Mouse (Mus musculus): ENCODE data around the gene Mcf2l.

The Mcf2l gene

DNA sequence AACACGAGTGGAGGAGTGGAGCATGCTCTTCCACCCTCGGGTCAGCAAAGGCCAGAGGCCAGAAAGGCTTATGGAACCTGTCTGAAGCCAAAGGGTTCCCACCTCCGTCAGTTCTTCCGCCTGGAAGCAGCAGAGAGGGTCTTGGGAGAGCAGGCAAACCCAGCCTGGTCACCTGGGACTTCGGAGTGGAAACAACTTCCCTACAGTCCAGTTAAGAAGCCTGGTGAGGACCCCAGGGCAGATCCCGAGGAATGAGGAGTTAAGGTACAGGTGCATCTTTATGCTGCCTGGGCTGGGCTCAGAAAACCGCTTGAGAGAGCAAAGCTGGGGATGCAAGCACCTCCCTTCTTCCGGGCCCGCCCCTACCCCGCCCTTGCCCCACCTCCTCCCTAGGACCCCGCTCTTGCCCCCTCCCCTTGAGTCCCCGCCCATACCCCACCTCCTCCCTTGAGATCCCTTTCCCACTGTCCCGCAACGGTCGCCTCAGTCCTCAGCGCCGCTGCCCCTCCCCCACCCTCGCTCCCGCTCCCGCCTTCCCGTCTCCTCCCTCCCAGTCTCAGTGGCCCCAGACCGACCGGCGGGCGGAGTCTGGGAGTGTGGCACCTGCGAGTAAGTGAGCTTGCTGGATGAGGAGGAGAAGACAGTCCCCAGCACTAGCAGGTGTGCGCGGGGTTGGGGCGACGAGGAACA, at the start of gene Mcf2l:
Gene Mcf2l, plus strand, starts transcription at position 450 of the 690 bp plus-strand sequence.
- peak; percentile 95 for DNase-seq (ENCODE audit: low spot score)

- peak; percentile 8 for DNase-seq (ENCODE audit: low spot score)
Observed at GRCm38 (mm10) chr8:12824562-12824961, 49.0 kb upstream of the Mcf2l start.

DNA sequence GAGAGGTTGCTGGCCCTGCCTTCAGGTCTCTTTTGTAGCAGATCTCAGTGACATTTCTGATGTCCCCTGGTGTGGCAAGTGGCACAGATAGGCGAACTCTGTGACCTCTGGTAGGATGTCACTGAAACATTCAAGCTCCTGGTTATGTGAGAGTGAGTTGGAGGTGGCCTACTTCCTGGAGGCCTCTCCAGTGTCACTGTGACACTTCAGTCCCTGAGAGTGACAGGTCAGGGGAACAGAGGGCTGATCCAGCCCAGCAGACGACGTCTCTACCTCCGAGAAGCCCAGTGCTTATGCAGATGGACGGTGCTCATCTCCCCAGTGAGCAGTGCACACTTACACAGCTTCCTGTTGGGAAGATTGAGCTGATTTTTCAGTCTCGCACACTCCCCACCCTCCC, 48.4 kb upstream of the Mcf2l start:
- DNase-seq (ENCODE audit: low spot score) = peak; percentile 61

DNA sequence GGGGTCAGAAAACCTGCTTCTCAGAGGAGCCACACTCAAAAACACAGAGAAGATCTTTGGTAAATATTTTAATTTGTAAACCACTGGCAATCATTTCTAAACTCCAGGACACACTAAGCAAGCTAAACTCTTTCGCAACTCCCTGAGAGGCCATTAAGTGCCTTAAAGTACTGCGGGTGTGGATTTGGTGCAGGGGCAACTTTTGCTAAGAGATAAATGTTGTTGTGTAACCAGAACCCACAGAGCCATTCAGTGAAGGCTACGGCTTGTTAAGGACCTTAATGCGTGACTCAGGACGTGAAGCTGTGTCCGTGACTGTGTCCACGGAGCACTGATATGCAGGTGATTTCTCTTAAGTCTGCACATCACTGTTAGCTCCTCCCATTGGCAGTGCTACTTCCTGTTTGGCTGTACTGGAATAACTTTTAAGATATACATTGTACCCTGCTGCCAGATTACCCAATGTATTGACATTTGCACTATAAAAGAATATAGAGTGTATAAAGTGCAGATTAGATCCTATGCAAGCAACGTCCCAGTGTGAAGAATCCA, 47.8 kb upstream of the Mcf2l start:
- no peak for DNase-seq (ENCODE audit: low spot score)

GRCm38 (mm10) chr8:12827124-12827523, 46.5 kb upstream of the Mcf2l start:
- no peak for DNase-seq (ENCODE audit: low spot score)

GRCm38 (mm10) chr8:12828298-12828697, 45.3 kb upstream of the Mcf2l start:
- DNase-seq (ENCODE audit: low spot score) = no peak

DNA sequence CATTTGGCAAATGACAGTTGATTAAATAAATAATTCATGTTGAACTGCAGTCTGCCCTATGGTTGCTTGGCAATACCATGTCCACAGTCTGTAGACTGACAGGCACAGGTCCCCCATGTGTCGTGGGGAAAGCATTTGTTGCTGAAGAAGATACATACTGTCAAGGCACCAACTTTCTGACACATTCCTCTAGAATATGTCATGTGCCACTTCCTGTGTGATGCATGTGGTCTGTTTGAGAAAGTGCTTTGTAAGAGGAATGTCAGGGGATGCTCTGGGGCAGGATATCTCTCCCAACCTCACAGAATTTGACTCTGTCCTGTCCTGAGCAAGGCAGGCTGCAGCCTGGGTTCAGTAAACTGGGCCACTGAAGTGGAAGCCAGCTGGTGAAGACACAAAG, 44.2 kb upstream of the Mcf2l start:
- DNase-seq (ENCODE audit: low spot score) = no peak

GRCm38 (mm10) chr8:12831659-12832589, 41.7 kb upstream of the Mcf2l start:
- no peak for DNase-seq (ENCODE audit: low spot score)

- DNase-seq (ENCODE audit: low spot score) = no peak
Observed at GRCm38 (mm10) chr8:12833616-12834015, 40.0 kb upstream of the Mcf2l start.

- no peak for DNase-seq (ENCODE audit: low spot score)
Observed at GRCm38 (mm10) chr8:12840834-12841233, 32.8 kb upstream of the Mcf2l start.

DNA sequence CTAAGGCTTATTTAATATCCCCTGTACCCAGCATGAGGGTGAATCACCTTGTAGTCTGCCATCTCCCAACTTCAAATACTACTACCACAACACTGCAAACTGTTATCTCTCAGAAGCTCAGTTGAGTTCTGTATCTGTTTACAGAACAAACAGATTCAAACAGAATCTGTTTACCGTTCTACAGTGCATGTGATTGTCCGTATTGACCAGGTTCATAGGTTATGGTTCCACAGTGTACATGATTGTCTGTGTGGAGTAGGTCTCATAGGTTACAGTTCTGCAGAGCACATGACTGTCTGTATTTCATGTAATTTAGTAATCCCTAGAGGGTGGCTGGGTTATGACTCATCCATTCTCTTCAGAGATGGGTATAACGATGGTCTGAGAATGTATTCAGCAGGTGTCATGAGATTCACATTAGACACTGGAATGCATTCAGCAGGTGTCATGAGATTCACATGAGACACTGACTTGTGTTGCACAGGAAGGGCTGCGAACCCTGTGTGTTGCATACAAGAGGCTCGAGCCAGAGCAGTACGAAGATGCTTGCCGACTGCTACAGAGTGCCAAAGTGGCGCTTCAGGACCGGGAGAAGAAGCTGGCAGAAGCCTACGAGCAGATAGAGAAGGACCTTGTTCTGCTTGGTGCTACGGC, 31.1 kb upstream of the Mcf2l start:
- DNase-seq (ENCODE audit: low spot score) = no peak

DNA sequence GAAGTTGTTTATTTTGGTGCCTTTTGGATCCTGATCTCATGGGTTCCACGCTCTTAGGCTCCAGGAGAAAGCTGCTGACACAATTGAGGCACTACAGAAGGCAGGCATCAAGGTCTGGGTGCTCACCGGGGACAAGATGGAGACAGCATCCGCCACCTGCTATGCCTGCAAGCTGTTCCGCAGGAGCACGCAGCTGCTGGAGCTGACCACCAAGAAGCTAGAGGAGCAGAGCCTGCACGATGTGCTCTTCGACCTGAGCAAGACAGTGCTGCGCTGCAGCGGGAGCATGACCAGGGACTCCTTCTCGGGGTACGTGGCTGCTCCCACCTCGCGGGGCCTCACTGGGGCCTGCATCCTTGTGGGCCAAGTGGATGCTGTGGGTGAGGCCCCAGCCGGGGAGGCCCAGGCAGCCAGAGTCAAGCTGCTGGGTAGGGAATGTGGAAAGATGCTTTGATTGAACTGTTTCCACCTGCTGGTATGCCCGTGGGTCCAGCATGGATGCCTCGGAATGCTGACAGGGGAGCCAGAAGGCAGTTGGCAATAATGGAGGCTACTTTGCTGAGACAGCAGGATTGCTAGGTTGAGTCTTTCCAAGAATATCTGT, 29.2 kb upstream of the Mcf2l start:
- no peak for DNase-seq (ENCODE audit: low spot score)

- DNase-seq (ENCODE audit: low spot score) = no peak
Observed at GRCm38 (mm10) chr8:12846447-12846846, 27.2 kb upstream of the Mcf2l start.

DNA sequence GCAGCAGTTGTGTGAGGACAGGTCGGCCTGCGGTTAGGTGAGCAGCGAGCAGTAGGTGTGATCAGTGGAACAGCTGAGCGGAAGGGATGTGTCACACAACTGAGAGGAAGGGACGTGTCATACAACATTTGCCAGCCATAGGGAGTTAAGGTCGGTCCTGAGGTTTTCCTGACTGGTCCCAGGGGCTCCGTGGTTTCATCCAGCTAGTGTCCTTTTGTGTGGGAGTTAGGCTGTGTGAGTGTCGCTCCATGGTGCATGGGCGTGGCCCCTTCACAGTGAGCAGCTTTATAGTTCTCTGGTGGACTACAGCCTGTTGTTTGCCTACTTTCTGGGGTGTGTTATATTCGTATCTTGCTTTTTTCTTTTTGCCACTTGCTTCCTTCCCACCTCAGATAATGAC, 22.4 kb upstream of the Mcf2l start:
- no peak for DNase-seq (ENCODE audit: low spot score)

DNA sequence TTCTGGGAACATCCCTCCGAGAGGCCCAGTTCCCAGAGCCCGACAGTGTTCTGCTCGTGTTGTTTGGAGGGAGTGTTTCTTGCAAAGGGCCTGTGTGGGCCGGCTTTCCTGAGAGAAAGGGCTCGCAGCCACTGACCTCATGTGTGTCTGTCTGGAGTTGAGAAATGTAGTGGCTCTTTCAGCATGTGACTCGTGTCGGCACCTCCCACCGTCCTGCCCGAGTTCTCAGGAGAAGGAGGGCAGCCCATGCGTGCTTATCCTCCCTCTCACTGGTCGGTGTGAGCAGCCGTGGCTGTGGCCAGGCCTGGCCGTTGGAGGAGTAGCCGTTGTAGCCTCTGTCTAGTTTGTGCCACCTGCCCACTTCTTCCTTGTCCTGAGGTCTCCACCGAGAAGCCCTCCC, 17.6 kb upstream of the Mcf2l start:
- no peak for DNase-seq (ENCODE audit: low spot score)

DNA sequence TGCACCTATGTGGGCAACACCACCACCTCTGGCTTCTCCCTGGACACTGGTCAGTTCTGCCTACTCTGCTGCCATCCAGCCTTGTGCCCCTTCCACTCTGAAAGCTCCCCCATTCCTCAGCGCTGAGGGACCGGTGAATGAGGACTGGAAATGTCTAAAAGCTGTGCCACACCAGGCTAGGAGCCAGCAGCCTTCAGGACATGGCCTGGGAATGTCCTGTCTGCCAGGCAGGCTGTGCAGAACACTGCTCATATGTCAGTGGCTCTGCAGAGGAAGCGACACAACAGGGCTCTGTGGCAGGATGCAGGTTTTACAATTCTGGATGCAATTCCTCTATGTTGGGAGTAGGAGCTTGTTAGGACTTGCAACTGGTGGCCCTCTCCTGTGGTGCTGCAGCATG, 10.5 kb upstream of the Mcf2l start:
- no peak for DNase-seq (ENCODE audit: low spot score)

GRCm38 (mm10) chr8:12863608-12864007, 10.0 kb upstream of the Mcf2l start:
- no peak for DNase-seq (ENCODE audit: low spot score)

- no peak for DNase-seq (ENCODE audit: low spot score)
Observed at GRCm38 (mm10) chr8:12865790-12866189, 7.8 kb upstream of the Mcf2l start.

GRCm38 (mm10) chr8:12869661-12870060, 3.9 kb upstream of the Mcf2l start:
- no peak for DNase-seq (ENCODE audit: low spot score)

- no peak for DNase-seq (ENCODE audit: low spot score)
Observed at GRCm38 (mm10) chr8:12870656-12871055, 3.0 kb upstream of the Mcf2l start.

- DNase-seq (ENCODE audit: low spot score) = no peak
Observed at GRCm38 (mm10) chr8:12871461-12871860, 2.1 kb upstream of the Mcf2l start.

- DNase-seq (ENCODE audit: low spot score) = no peak
Observed at GRCm38 (mm10) chr8:12872983-12873356, 636 bp upstream of the Mcf2l start.
